Mouse (Mus musculus) neural tube, embryonic 12.5 days (tissue): ENCODE data around the gene Tnfsf13. TPM values are rescaled to one million over a fixed set of nuclear protein-coding genes. Genes with fewer than 3 reads are reported as not detected.

Experiments used
- ATAC-seq: fragments of 200-750 bp; cut with Nextera tagmentation; 2 replicates; pipeline ENCODE4 v1.8.0; 2017; ENCODE audit warnings: low read depth, mild to moderate bottlenecking, moderate TSS enrichment, moderate library complexity; ENCODE audit not compliant: low FRiP score
- H3K27ac ChIP-seq: fragments of 300-500 bp; sonication (generic); 2 replicates; pipeline ENCODE4 v1.5.1; 2016
- H3K27me3 ChIP-seq: fragments of 300-500 bp; sonication (generic); replicated peaks from 2 replicates; pipeline ENCODE4 v1.6.1; 2016; ENCODE audit warnings: mild to moderate bottlenecking
- H3K36me3 ChIP-seq: fragments of 300-500 bp; sonication (generic); 2 replicates; pipeline ENCODE4 v1.6.1; 2016; ENCODE audit warnings: mild to moderate bottlenecking
- H3K4me1 ChIP-seq: fragments of 300-500 bp; sonication (generic); 2 replicates; pipeline ENCODE4 v1.6.1; 2016
- H3K4me2 ChIP-seq: fragments of 300-500 bp; sonication (generic); replicated peaks from 2 replicates; pipeline ENCODE4 v1.6.1; 2016; ENCODE audit warnings: mild to moderate bottlenecking
- H3K4me3 ChIP-seq: fragments of 300-500 bp; sonication (generic); 2 replicates; pipeline ENCODE4 v1.5.1; 2016
- H3K9ac ChIP-seq: fragments of 300-500 bp; sonication (generic); 2 replicates; pipeline ENCODE4 v1.6.1; 2016; ENCODE audit warnings: mild to moderate bottlenecking
- H3K9me3 ChIP-seq: fragments of 300-500 bp; sonication (generic); 2 replicates; pipeline ENCODE4 v1.6.1; 2016; ENCODE audit warnings: mild to moderate bottlenecking
- WGBS: fragments of 180-500 bp; shearing (Covaris S2); methylation state at CpG from one replicate; pipeline ENCODE4 v1.1.7; 2016; 5-methylcytosine and 5-hydroxymethylcytosine counted together
- polyA plus RNA-seq: library from polyadenylated mRNA; unstranded; fragments of >200 nt; fragmentation: Nextera tagmentation; extraction: Ambion mirVana; gene quantifications from 2 replicates; pipeline ENCODE4 v1.2.1, GENCODE M21; 2016

Tnfsf13 gene
- polyA plus RNA-seq, 1 experiment from 2014 or later = 0.20 TPM

GRCm38 (mm10) chr11:69684936-69685335 lies 648 bp downstream of the Tnfsf13 start:
- Histone ChIP-seq H3K9me3 (no peaks in the 10 kb centered on the region), H3K4me3 (no peak overlapping the region), H3K4me1 (peaks cover 18% of the 10 kb centered on the region), H3K27me3 (no peaks in the 10 kb centered on the region), H3K4me2 (no peak overlapping the region), H3K9ac (no peak overlapping the region), H3K27ac (no peak overlapping the region), H3K36me3 (peaks cover 6% of the 10 kb centered on the region)
- ATAC-seq = no peak
- 80% methylated on average over 6 of the region's 6 CpGs for WGBS

DNA sequence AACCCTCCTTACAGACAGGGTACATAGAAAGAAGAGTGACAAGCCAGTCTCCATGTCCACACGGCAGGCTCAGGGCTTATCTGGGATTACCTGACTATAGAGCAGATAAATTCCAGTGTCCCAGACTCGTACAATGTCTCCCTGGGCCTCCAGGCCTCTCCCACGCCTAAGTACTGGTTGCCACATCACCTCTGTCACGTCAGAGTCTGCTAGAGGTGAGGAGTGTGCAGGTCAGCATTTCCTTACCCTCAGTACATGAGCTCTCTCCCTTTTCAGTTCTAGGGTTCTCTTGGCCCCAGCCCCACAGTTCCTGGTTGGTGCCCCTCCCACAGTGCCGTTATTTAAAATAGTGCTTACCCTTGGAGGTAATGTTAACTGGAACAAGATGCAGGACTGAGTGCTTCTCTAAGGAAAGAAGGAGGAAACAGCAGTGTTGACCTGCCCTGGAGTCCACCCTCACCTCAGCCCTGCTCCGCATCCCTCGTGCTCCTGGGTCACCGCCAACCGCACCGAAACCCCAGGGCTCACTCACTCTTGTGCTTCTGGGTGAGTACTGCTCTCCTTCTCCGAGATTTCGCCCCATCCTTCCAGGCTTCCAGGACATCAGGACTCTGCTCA lies 1.3 kb downstream of the Tnfsf13 start:
- Histone ChIP-seq H3K9ac (no peak overlapping the region), H3K4me1 (peaks cover 23% of the 10 kb centered on the region), H3K4me2 (no peak overlapping the region), H3K27me3 (no peaks in the 10 kb centered on the region), H3K4me3 (no peak overlapping the region), H3K36me3 (peaks cover 10% of the 10 kb centered on the region), H3K9me3 (no peaks in the 10 kb centered on the region), H3K27ac (no peak overlapping the region)
- 83% methylated on average over 12 of the region's 12 CpGs for WGBS
- ATAC-seq = no peak

DNA sequence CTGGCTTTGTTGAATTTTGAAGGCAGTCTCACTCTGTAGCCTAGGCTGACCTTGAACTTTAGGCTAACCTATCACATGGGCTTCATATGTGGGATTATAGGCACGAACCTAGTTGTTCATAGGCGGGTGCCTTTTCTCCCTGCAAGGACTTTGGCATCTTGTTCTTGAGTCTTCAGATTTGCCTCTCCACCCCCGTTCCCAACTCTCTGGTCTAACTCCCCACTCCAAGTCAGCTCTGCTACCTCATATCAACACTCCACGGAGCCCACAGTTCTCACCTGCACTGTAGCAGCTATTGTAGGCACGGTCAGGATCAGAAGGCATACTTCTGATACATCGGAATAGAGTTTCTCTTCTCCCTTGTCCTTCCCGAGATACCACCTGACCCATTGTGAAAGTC lies 2.0 kb downstream of the Tnfsf13 start:
- no peak overlapping the region for H3K4me2 ChIP-seq
- H3K9ac ChIP-seq = no peak overlapping the region
- H3K27me3 ChIP-seq = no peaks in the 10 kb centered on the region
- 88% methylated on average over 7 of the region's 7 CpGs for WGBS
- H3K4me3 ChIP-seq = no peak overlapping the region
- peaks cover 23% of the 10 kb centered on the region for H3K4me1 ChIP-seq
- no peak for ATAC-seq
- no peaks in the 10 kb centered on the region for H3K9me3 ChIP-seq
- no peak overlapping the region for H3K27ac ChIP-seq
- peaks cover 17% of the 10 kb centered on the region for H3K36me3 ChIP-seq

DNA sequence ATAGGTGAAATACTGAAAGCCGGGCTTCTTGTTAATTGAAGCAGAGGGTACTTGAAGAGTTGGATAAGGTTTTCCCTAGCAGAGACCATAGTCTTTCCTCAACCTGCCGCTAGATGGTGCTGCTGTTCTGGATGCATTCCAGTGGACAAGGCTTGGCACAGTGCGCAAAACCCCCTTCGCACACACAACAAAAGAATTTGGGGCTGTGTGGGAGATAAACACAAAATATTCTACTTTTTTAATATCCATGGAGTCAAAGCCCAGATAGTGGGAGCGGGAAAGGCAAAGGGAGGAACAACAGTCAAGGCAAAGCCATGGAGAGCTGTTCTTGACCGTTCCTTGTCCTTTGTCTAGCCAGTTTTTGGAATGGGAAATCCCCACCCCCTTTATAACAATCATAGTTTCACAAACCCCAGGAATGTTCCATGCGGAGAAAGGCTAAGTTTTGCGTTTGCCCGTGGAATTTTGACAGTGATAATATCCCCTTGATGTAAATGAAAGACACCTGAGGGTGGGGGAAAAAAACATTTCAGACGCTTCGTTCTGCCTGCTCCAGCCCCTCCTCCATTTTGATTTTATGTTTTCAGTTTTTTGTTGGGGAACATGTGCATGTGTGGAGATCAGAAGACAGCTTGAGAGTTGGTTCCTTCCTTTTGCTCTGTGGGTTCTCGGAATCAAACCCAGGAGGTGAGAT lies 2.6 kb downstream of the Tnfsf13 start:
- Histone ChIP-seq H3K4me1 (peaks cover 23% of the 10 kb centered on the region), H3K4me2 (peak overlapping the region; percentile 94), H3K9me3 (no peaks in the 10 kb centered on the region), H3K9ac (no peak overlapping the region), H3K36me3 (peaks cover 22% of the 10 kb centered on the region), H3K4me3 (no peak overlapping the region), H3K27me3 (no peaks in the 10 kb centered on the region), H3K27ac (no peak overlapping the region)
- WGBS = 28% methylated on average over 12 of the region's 12 CpGs
- no peak for ATAC-seq

DNA sequence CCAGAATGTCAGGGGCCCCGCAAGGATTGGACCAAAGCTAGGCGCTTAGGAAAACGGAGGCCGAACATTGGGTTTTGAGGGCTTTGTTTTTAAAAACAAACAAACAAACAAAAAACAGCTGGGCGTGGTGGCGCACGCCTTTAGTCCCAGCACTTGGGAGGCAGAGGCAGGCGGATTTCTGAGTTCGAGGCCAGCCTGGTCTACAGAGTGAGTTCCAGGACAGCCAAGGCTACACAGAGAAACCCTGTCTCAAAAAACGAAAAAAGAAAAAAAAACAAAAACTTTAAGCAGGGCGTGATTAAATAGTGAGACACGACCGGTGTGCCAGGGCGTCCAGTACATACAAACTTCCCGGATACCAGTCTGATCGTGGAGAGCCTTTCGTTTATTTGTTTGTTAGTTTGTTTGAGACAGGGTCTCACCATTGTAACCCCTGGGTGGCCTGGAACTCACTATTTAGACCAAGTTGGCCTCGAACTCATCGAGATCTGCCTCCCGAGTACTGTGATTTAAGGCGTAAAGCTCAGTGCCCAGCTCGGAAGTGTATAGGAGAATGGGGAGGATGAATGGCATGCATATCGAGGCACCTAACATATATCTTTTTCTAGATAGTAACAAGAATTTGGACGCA lies 3.3 kb downstream of the Tnfsf13 start:
- ATAC-seq = peak; percentile 19
- H3K27me3 ChIP-seq = no peaks in the 10 kb centered on the region
- H3K9me3 ChIP-seq = no peaks in the 10 kb centered on the region
- peak overlapping the region; percentile 81 for H3K4me3 ChIP-seq
- peak overlapping the region; percentile 81 for H3K9ac ChIP-seq
- WGBS = 26% methylated on average over 24 of the region's 24 CpGs
- peak overlapping the region; percentile 48 for H3K27ac ChIP-seq
- peaks cover 28% of the 10 kb centered on the region for H3K36me3 ChIP-seq
- H3K4me2 ChIP-seq = peak overlapping the region; percentile 94
- peaks cover 23% of the 10 kb centered on the region for H3K4me1 ChIP-seq

DNA sequence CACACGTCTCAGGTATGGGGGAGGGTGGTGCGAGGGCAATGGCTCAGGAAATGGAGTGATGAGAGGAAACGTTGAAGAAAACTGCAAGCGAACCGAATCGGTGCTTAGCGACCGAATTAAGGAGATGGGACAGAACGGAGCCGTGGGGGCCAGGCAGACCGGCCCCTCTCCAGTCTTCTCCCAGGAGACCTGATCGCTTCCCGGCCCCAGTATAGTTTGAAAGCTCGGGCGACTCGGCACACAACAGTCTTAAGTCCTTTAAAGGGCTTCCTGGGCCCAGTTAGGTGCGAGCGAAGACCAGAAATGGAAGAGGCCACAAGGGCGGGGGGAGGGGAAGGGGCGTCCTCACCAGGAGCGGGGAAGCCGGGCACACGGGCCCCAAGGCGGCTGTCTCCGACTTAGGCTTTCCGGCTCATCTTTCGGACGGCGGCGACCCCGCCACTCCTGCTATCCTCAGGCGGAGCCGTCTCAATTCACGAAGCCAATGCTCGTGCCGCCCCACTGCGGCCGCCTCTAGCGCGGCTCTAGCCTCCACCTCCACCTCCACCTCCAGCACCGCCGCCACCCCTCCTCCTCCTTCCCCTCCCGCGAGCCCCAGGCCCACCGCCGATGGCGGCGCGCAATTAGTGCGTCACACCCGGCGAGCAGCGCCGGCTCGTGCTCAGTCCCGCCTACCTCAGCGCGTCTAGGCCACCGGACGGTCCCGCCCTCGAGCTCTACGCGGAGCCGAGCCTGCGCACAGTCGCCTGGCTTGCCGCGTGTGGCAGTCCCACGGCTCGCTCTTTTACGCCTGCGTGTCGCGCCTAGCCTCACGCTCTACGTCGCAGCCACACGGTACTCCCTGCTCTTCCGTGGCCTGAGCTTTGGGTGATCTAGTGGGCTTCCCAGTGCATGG lies 4.0 kb downstream of the Tnfsf13 start, which contains the start of gene Senp3:
Gene Senp3 (minus strand): TSS at position 771 of the 895 bp plus-strand sequence.
- peaks cover 34% of the 10 kb centered on the region for H3K36me3 ChIP-seq
- under 1% methylated on average over 80 of the region's 80 CpGs for WGBS
- no peaks in the 10 kb centered on the region for H3K9me3 ChIP-seq
- peak within 1 kb of the TSS; percentile 48 for H3K27ac ChIP-seq
- peak within 1 kb of the TSS; percentile 94 for H3K4me2 ChIP-seq
- peaks cover 23% of the 10 kb centered on the region for H3K4me1 ChIP-seq
- peak; percentile 95 for ATAC-seq
- H3K4me3 ChIP-seq = peak within 1 kb of the TSS; percentile 81
- H3K27me3 ChIP-seq = no peaks in the 10 kb centered on the region
- peak within 1 kb of the TSS; percentile 81 for H3K9ac ChIP-seq

DNA sequence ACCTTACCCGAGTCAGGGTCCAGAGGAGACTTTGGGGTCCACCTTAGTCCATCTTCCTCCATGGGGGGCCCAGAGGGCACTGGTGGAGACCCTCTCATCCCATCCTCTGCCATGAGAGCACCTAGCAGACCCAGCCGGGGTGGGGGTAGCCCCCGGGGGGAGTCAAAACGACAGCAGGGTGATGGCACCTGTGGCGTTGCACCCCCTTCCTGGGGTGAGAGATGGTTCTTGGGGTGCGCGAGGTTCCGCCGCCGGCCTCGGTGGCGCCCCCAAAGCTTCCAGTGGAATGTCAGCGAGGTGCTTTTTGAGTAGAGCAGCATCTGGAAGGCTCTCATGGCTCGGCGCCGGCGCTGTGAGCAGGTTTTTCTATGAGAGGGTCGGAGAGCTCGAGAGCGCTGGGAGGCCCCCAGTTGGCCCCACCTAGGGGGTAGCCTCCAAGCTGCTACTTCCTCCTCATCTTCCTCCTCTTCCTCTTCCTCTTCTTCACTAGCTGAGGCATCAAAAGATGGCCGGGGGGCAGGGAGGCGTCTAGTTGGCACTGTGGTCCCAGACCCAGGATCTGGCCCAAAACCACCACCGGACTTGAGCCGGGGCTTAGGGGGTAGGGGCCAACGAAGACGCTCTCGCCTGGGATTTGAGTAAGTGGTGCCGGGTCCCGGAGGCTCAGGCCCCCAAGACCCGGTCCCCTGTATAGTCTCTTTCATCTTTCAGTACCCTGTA lies 5.3 kb downstream of the Tnfsf13 start:
- 94% methylated on average over 30 of the region's 30 CpGs for whole genome bisulfite sequencing
- Histone ChIP-seq H3K27me3 (no peaks in the 10 kb centered on the region), H3K9ac (0 out of 2 replicates have a peak overlapping the region, but pooled peaks have one; percentile 26), H3K4me1 (peaks cover 23% of the 10 kb centered on the region), H3K36me3 (peaks cover 47% of the 10 kb centered on the region), H3K27ac (no peak overlapping the region), H3K4me2 (peak overlapping the region; percentile 94), H3K4me3 (peak overlapping the region; percentile 81), H3K9me3 (no peaks in the 10 kb centered on the region)
- ATAC-seq = no peak

DNA sequence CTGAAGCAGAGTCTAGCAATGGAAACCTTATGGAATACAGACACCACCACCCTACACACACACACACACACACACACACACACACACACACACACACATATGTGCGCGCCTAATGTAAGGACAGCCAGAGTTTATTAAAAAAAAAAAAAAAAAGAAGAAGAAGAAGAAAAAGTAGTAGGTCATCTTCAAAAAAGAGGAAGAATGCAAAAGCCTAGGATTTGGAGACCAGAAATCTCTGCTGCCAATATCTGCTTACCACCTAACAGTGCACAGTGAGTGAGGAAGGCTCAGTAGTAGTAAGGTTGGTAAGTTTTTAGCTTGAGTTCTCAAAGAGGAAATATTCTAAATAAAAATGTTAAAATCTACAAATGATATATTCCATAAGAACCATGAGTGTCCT lies 6.4 kb downstream of the Tnfsf13 start:
- peaks cover 23% of the 10 kb centered on the region for H3K4me1 ChIP-seq
- no peak for ATAC-seq
- no peaks in the 10 kb centered on the region for H3K9me3 ChIP-seq
- H3K27ac ChIP-seq = no peak overlapping the region
- WGBS = 100% methylated on average over 2 of the region's 2 CpGs
- peaks cover 59% of the 10 kb centered on the region for H3K36me3 ChIP-seq
- H3K9ac ChIP-seq = no peak overlapping the region
- no peaks in the 10 kb centered on the region for H3K27me3 ChIP-seq
- no peak overlapping the region for H3K4me2 ChIP-seq
- H3K4me3 ChIP-seq = no peak overlapping the region

DNA sequence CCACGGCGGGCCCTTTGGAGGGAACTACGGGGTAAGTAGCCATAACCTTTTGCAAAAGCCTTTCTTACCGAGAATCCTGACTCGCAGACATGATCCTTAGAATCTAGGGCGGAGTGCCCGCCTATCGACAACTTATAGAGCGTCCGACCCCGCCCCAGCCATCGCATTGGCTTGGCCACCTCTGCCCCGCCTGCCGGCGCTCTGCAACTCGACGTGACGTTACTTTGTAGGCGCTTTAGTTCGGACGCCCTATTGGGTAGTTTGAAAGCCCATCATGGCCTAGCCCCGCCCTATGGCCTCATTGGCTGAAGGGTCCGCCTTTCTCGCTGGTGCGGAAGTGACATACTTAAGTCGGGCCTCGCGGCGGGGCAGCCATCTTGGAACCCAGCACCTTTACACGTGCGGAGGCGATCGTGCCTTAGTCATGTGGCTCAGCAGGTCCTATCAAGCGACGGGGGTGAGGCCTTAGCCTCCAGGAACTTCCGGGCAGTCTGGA lies 13.3 kb downstream of the Tnfsf13 start, which contains the start of gene Eif4a1:
Gene Eif4a1 (minus strand): TSS at position 213 of the 496 bp plus-strand sequence.
- Histone ChIP-seq H3K4me2 (peak within 1 kb of the TSS; percentile 96), H3K4me1 (peaks cover 33% of the 10 kb centered on the region), H3K36me3 (peaks cover 77% of the 10 kb centered on the region), H3K27ac (peak within 1 kb of the TSS; percentile 87), H3K9ac (peak within 1 kb of the TSS; percentile 99), H3K9me3 (no peaks in the 10 kb centered on the region), H3K27me3 (no peaks in the 10 kb centered on the region), H3K4me3 (peak within 1 kb of the TSS; percentile 99)
- WGBS = under 1% methylated on average over 36 of the region's 36 CpGs
- peak; percentile 96 for ATAC-seq

DNA sequence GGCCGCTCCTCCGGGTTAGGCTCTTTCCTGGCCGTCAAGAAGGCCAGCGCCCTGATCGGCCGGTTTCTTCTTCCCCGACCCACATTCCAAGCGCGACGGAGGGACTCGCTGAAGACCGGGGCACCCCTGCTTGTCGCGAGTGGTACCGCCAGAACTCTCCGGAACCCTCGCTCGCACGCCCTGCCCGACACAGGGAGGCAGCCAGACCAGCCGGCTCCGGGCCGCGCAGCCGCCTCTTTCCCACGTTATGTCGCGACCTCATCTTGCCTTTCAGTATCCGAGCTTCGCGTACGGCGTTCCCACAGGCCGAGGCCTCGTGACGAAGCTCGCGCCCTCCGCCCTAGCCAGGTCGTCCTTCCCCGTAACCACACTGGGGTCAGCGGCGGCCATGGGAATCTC lies 13.9 kb downstream of the Tnfsf13 start:
- peak; percentile 23 for ATAC-seq
- Histone ChIP-seq H3K4me3 (peak overlapping the region; percentile 99), H3K9ac (peak overlapping the region; percentile 99), H3K4me1 (peaks cover 33% of the 10 kb centered on the region), H3K27me3 (no peaks in the 10 kb centered on the region), H3K4me2 (peak overlapping the region; percentile 96), H3K9me3 (no peaks in the 10 kb centered on the region), H3K36me3 (peaks cover 76% of the 10 kb centered on the region), H3K27ac (peak overlapping the region; percentile 87)
- WGBS = under 1% methylated on average over 43 of the region's 43 CpGs
